ENCODE assay signal across 16 mouse cellular contexts in genomic region chr8:128339521-128339920, GRCm38 (mm10).
"Had no signal": no experiment of that assay in that cellular context is flagged by ENCODE, and none has a peak within 500 bp of the region (broad histone marks: within the 10 kb centered on the region; RNA-seq: fewer than 3 reads in every experiment).

No protein-coding gene starts in this region.

- DNase-seq: kidney, postnatal 25 days; layer of hippocampus, adult 9-11 months; liver; liver, postnatal 0 days; lung, postnatal 10 days; lung, postnatal 4 days; midbrain, embryonic 14.5 days; thymus, adult 18-20 months; thymus, postnatal 36 days had no signal

- ATAC-seq: liver, postnatal 0 days had no signal

- H3K36me3 ChIP-seq: limb, embryonic 10.5 days; limb, embryonic 13.5 days had no signal

- H3K9ac ChIP-seq: limb, embryonic 13.5 days; liver, embryonic 14.5 days; liver, postnatal 0 days; lung, embryonic 14.5 days had no signal

- H3K27me3 ChIP-seq: limb, embryonic 13.5 days had no signal

- H3K4me1 ChIP-seq: limb, embryonic 13.5 days had no signal

- H3K9me3 ChIP-seq: limb, embryonic 10.5 days; limb, embryonic 13.5 days had no signal

- H3K27ac ChIP-seq: kidney, postnatal 0 days; layer of hippocampus, adult 2 months; limb, embryonic 10.5 days; limb, embryonic 13.5 days; liver, embryonic 14.5 days had no signal

- H3K4me3 ChIP-seq: layer of hippocampus, adult 2 months; limb, embryonic 10.5 days; limb, embryonic 13.5 days had no signal

- H3K4me2 ChIP-seq: limb, embryonic 13.5 days; lung, embryonic 14.5 days; midbrain, embryonic 11.5 days had no signal
